8 mouse cellular contexts compared by ENCODE assay signal in genomic region chr14:77008238-77008637, GRCm38 (mm10). TPM values are rescaled to one million over a fixed set of nuclear protein-coding genes. Genes with fewer than 3 reads are reported as not detected.
DNase-seq lines count a peak whose midpoint lies in the region; ATAC-seq and TF ChIP-seq lines count a peak whose summit lies in the region.

No protein-coding gene starts in this region.

- peak; percentile 90 for TF ChIP-seq CTCF in intestine, postnatal 0 days (IDR thresholded peaks at IDR 0.05; ENCODE audit: low read depth)

- H3K27ac ChIP-seq in intestine, postnatal 0 days (ENCODE audit: low read depth, low read length), result no peak overlapping the region
- no peak overlapping the region for H3K27ac ChIP-seq in midbrain, embryonic 12.5 days (replicated peaks)

- H3K4me2 ChIP-seq in intestine, postnatal 0 days (replicated peaks; ENCODE audit: low read depth), result no peak overlapping the region
- no peak overlapping the region for H3K4me2 ChIP-seq in midbrain, embryonic 12.5 days (replicated peaks)

- H3K4me3 ChIP-seq in intestine, postnatal 0 days (ENCODE audit: low read depth, low read length), result no peak overlapping the region
- H3K4me3 ChIP-seq in midbrain, embryonic 12.5 days, result no peak overlapping the region

- H3K27me3 ChIP-seq in intestine, postnatal 0 days (replicated peaks; ENCODE audit: control insufficient read depth, insufficient read depth, low read length), result no peaks in the 10 kb centered on the region
- no peaks in the 10 kb centered on the region for H3K27me3 ChIP-seq in midbrain, embryonic 12.5 days

- H3K9me3 ChIP-seq in intestine, postnatal 0 days (ENCODE audit: control insufficient read depth), result no peaks in the 10 kb centered on the region
- H3K9me3 ChIP-seq in midbrain, embryonic 12.5 days, result no peaks in the 10 kb centered on the region

- peak; percentile 89 for DNase-seq in 3T3-L1 (ENCODE audit: low read depth, low spot score)
- peak; percentile 83 for DNase-seq in adipocyte (ENCODE audit: low spot score)
- peak; percentile 72 for DNase-seq in gastrocnemius, postnatal 14 days
- peak; percentile 52 to 85 for DNase-seq in left cerebral cortex, postnatal 10 days (ENCODE audit: extremely low spot score in 1 of 2, low spot score in 2 of 2)
- DNase-seq in spleen, postnatal 36 days (ENCODE audit: low spot score in 2 of 2), result peak; percentile 47 to 53

- WGBS in intestine, postnatal 0 days, result 17% methylated on average over 3 of the region's 3 CpGs
- WGBS in midbrain, embryonic 12.5 days, result 12% methylated on average over 3 of the region's 3 CpGs

- H3K4me1 ChIP-seq in intestine, postnatal 0 days (replicated peaks; ENCODE audit: control insufficient read depth, insufficient read depth, low read length), result no peaks in the 10 kb centered on the region
- no peaks in the 10 kb centered on the region for H3K4me1 ChIP-seq in midbrain, embryonic 12.5 days

- H3K36me3 ChIP-seq in intestine, postnatal 0 days (ENCODE audit: control insufficient read depth, insufficient read depth), result no peaks in the 10 kb centered on the region
- H3K36me3 ChIP-seq in midbrain, embryonic 12.5 days, result no peaks in the 10 kb centered on the region

- peak; percentile 79 for ATAC-seq in common myeloid progenitor, adult 5-6 weeks (replicated peaks; ENCODE audit: low read depth, poor library complexity, severe bottlenecking)
- peak; percentile 73 for ATAC-seq in intestine, postnatal 0 days
- ATAC-seq in midbrain, embryonic 12.5 days (ENCODE audit: low FRiP score, low read depth), result peak; percentile 62; the same call in 1 of the 2 replicates

- H3K9ac ChIP-seq in intestine, postnatal 0 days (ENCODE audit: low read depth, low read length), result no peak overlapping the region
- H3K9ac ChIP-seq in midbrain, embryonic 12.5 days (replicated peaks), result no peak overlapping the region

- intact Hi-C loops in gastrocnemius, postnatal 14 days (cut with DNase I; ENCODE audit: low total_unique reads), result loop anchor here (2.0 to 10.0 kb wide), 3 partner anchors 131 to 883 kb away; no protein-coding TSS in a partner anchor
- intact Hi-C loops in left cerebral cortex, postnatal 10 days (cut with DNase I), result loop anchor here (2.0 to 10.0 kb wide), 3 partner anchors 121 to 505 kb away; no protein-coding TSS in a partner anchor

RNA-seq across cellular contexts. Expression of gene Ccdc122, which starts 28.3 kb away (rescaled TPM):
- total RNA-seq in common myeloid progenitor, adult 5-6 weeks (2017), result 19.4 and 26.2 TPM in 2 replicates
- under 1 TPM; 0.73 to 0.88 TPM for total RNA-seq in gastrocnemius, postnatal 14 days (2021)
- polyA plus RNA-seq in intestine, postnatal 0 days (2015; fragmentation: Nextera tagmentation; extraction: Ambion mirVana), result 15.0 and 16.5 TPM in 2 replicates
- total RNA-seq in left cerebral cortex, postnatal 10 days (2021), result under 1 TPM; 0.69 to 0.93 TPM
- polyA plus RNA-seq in midbrain, embryonic 12.5 days (2016; fragmentation: Nextera tagmentation; extraction: Ambion mirVana), result 0.88 and 1.3 TPM in 2 replicates

RNA-seq across cellular contexts. Expression of gene Lacc1, which starts 28.5 kb away (rescaled TPM):
- 8.4 and 10.0 TPM in 2 replicates for total RNA-seq in common myeloid progenitor, adult 5-6 weeks (2017)
- total RNA-seq in gastrocnemius, postnatal 14 days (2021), result 1 to 10 TPM; 1.2 to 2.1 TPM
- 8.1 and 10.3 TPM in 2 replicates for polyA plus RNA-seq in intestine, postnatal 0 days (2015; fragmentation: Nextera tagmentation; extraction: Ambion mirVana)
- total RNA-seq in left cerebral cortex, postnatal 10 days (2021), result 1 to 10 TPM; 4.1 to 5.5 TPM
- polyA plus RNA-seq in midbrain, embryonic 12.5 days (2016; fragmentation: Nextera tagmentation; extraction: Ambion mirVana), result 2.6 and 3.7 TPM in 2 replicates

Comparison
In these comparisons a context has a peak if more than half of its experiments do, and no peak if none do; other contexts are left out.
1. RNA of gene Ccdc122, which starts 28.3 kb away (total RNA-seq): 19.4 to 26.2 TPM in common myeloid progenitor, adult 5-6 weeks; 0.69 to 0.93 TPM in left cerebral cortex, postnatal 10 days and 0.73 to 0.88 TPM in gastrocnemius, postnatal 14 days; every median in the first group is over 10 times any median in the second.
2. Peak in every context shown above with its lines, with median percentiles within 50 percentile points of each other: DNase-seq and ATAC-seq.